ENCODE assay signal across 10 mouse cellular contexts in the genomic region with DNA sequence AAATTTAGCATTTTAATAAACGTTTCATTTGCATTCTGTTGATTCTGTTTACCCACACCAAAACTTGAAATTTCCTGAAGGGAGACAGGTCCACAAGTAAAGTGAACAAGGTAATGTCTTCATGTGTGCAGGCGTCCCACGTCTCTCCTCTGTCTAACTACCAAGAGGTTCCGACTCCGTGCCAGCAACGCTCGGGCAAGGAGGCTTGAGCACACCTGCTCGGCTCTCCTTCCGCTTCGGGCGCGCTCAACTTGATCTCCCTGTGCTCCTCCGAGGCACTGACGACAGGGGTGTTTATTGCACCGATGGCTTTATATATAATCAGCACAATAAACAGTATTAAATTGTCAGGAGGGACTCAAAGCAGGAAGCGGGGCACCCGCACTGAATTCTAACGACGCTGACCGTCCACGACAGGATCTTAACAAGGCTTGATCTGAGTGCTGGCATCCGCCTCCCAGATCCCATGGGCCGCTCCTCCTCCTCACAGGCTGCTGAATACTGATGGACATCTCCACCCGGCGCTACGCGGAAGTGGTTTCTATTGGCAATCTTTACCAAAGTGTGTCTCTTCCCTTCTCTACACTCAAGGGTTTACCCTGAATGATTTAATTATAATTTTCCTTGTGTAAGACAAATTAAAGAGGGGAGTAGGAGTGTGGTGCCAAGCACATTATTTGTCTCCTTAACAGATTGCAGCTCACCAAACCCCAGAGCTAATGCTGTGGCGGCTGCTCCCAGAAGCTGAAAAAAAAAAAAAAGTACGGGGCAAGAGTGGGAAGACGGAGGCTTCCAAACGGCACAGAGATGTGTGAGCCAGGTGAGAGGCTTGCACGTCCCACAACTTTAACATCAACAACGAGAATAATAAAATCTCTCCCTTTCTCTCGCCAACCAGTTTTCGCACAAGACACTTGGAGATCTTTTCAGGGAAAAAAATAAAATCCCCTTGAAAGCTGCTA.
DNase-seq lines count a peak whose midpoint lies in the region; ATAC-seq lines count a peak whose summit lies in the region.
"Had no signal": no experiment of that assay in that cellular context is flagged by ENCODE, and none has a peak within 500 bp of the region (broad histone marks: within the 10 kb centered on the region; RNA-seq: fewer than 3 reads in every experiment).

No protein-coding gene starts in this region.

- no peak overlapping the region for H3K4me3 ChIP-seq in embryonic facial prominence, embryonic 14.5 days (ENCODE audit: low read depth, low read length)
- H3K4me3 ChIP-seq in embryonic facial prominence, embryonic 10.5 days, result no peak overlapping the region
- no peak overlapping the region for H3K4me3 ChIP-seq in midbrain, embryonic 11.5 days (ENCODE audit: low read depth, low read length)
- no peak overlapping the region for H3K4me3 ChIP-seq in midbrain, embryonic 10.5 days
- H3K4me3 ChIP-seq: liver, embryonic 12.5 days; myocyte had no signal

- DNase-seq in embryonic facial prominence, embryonic 14.5 days (ENCODE audit: low spot score), result peak; percentile 13
- DNase-seq in embryonic facial prominence, embryonic 10.5 days (ENCODE audit: low spot score), result no peak
- DNase-seq in midbrain, embryonic 11.5 days (ENCODE audit: low spot score, missing footprints), result no peak
- no peak for DNase-seq in midbrain, embryonic 10.5 days (ENCODE audit: low spot score)
- peak; percentile 19 for DNase-seq in left cerebral cortex, postnatal 4 days
- no peak for DNase-seq in kidney, postnatal 14 days
- DNase-seq in Muller cell, postnatal 12 days (ENCODE audit: inconsistent ontology term), result no peak

- no peak overlapping the region for H3K27ac ChIP-seq in embryonic facial prominence, embryonic 14.5 days (replicated peaks; ENCODE audit: low read depth, low read length)
- H3K27ac ChIP-seq in embryonic facial prominence, embryonic 10.5 days (replicated peaks), result no peak overlapping the region
- no peak overlapping the region for H3K27ac ChIP-seq in midbrain, embryonic 11.5 days (ENCODE audit: low read depth, low read length)
- no peak overlapping the region for H3K27ac ChIP-seq in midbrain, embryonic 10.5 days (replicated peaks)
- H3K27ac ChIP-seq: liver, embryonic 12.5 days had no signal

- intact Hi-C loops in left cerebral cortex, postnatal 4 days (cut with DNase I), result no loop called here

- H3K27me3 ChIP-seq in embryonic facial prominence, embryonic 14.5 days (replicated peaks; ENCODE audit: control insufficient read depth, insufficient read depth, low read length), result no peaks in the 10 kb centered on the region
- H3K27me3 ChIP-seq in embryonic facial prominence, embryonic 10.5 days (replicated peaks; ENCODE audit: low read depth, poor library complexity, severe bottlenecking), result no peaks in the 10 kb centered on the region
- H3K27me3 ChIP-seq in midbrain, embryonic 11.5 days (ENCODE audit: control insufficient read depth, insufficient read depth, low read length), result no peaks in the 10 kb centered on the region
- H3K27me3 ChIP-seq in midbrain, embryonic 10.5 days (ENCODE audit: low read depth, poor library complexity, severe bottlenecking), result no peaks in the 10 kb centered on the region
- H3K27me3 ChIP-seq: liver, embryonic 12.5 days had no signal

- H3K4me2 ChIP-seq in embryonic facial prominence, embryonic 14.5 days (ENCODE audit: low read depth, low read length), result no peak overlapping the region
- H3K4me2 ChIP-seq in midbrain, embryonic 11.5 days, result no peak overlapping the region
- H3K4me2 ChIP-seq: liver, embryonic 12.5 days had no signal

- peaks cover 3% of the 10 kb centered on the region; the same call in 1 of the 2 replicates for H3K4me1 ChIP-seq in embryonic facial prominence, embryonic 14.5 days (ENCODE audit: control insufficient read depth, insufficient read depth, low read length)
- peaks cover 24% of the 10 kb centered on the region for H3K4me1 ChIP-seq in embryonic facial prominence, embryonic 10.5 days
- H3K4me1 ChIP-seq in midbrain, embryonic 11.5 days (ENCODE audit: control insufficient read depth, insufficient read depth, low read length), result peaks cover 13% of the 10 kb centered on the region
- peaks cover 36% of the 10 kb centered on the region for H3K4me1 ChIP-seq in midbrain, embryonic 10.5 days

- H3K36me3 ChIP-seq in embryonic facial prominence, embryonic 14.5 days (ENCODE audit: control insufficient read depth, insufficient read depth, low read length), result peaks cover 18% of the 10 kb centered on the region; the same call in 1 of the 2 replicates
- peaks cover 52% of the 10 kb centered on the region for H3K36me3 ChIP-seq in embryonic facial prominence, embryonic 10.5 days (replicated peaks)
- peaks cover 6% of the 10 kb centered on the region; the same call in 1 of the 2 replicates for H3K36me3 ChIP-seq in midbrain, embryonic 11.5 days (ENCODE audit: control insufficient read depth, insufficient read depth, low read length)
- H3K36me3 ChIP-seq in midbrain, embryonic 10.5 days, result peaks cover 30% of the 10 kb centered on the region

- 0 out of 2 replicates have a peak, but pooled peaks have one; percentile 5 for ATAC-seq in embryonic facial prominence, embryonic 14.5 days (ENCODE audit: low read depth)
- ATAC-seq in midbrain, embryonic 11.5 days (ENCODE audit: low FRiP score), result 0 out of 2 replicates have a peak, but pooled peaks have one; percentile 23
- ATAC-seq in megakaryocyte-erythroid progenitor cell, adult 5-6 weeks (replicated peaks; ENCODE audit: low FRiP score, low TSS enrichment, poor library complexity, severe bottlenecking), result no peak
- ATAC-seq: liver, embryonic 12.5 days had no signal

- 74% methylated on average over 35 of the region's 35 CpGs for WGBS in embryonic facial prominence, embryonic 14.5 days
- 85% methylated on average over 35 of the region's 35 CpGs for WGBS in embryonic facial prominence, embryonic 10.5 days
- WGBS in midbrain, embryonic 11.5 days, result 77% methylated on average over 35 of the region's 35 CpGs
- 81% methylated on average over 35 of the region's 35 CpGs for WGBS in midbrain, embryonic 10.5 days

- H3K9ac ChIP-seq in embryonic facial prominence, embryonic 14.5 days (ENCODE audit: low read depth, low read length), result no peak overlapping the region
- H3K9ac ChIP-seq in midbrain, embryonic 11.5 days (ENCODE audit: low read length), result no peak overlapping the region
- H3K9ac ChIP-seq: liver, embryonic 12.5 days had no signal

- H3K9me3 ChIP-seq in embryonic facial prominence, embryonic 14.5 days (ENCODE audit: control insufficient read depth, low read length), result no peaks in the 10 kb centered on the region
- H3K9me3 ChIP-seq in embryonic facial prominence, embryonic 10.5 days, result no peaks in the 10 kb centered on the region
- no peaks in the 10 kb centered on the region for H3K9me3 ChIP-seq in midbrain, embryonic 11.5 days (ENCODE audit: control insufficient read depth, low read length)
- H3K9me3 ChIP-seq in midbrain, embryonic 10.5 days (replicated peaks), result no peaks in the 10 kb centered on the region
- H3K9me3 ChIP-seq: liver, embryonic 12.5 days had no signal

Comparison
In these comparisons a context has a peak if more than half of its experiments do, and no peak if none do; other contexts are left out.
1. DNase-seq: peak in embryonic facial prominence, embryonic 14.5 days (single experiment) and left cerebral cortex, postnatal 4 days (single experiment); none in embryonic facial prominence, embryonic 10.5 days (single experiment), midbrain, embryonic 11.5 days (single experiment), midbrain, embryonic 10.5 days (single experiment), kidney, postnatal 14 days (single experiment) and Muller cell, postnatal 12 days (single experiment).